In the genomic region with DNA sequence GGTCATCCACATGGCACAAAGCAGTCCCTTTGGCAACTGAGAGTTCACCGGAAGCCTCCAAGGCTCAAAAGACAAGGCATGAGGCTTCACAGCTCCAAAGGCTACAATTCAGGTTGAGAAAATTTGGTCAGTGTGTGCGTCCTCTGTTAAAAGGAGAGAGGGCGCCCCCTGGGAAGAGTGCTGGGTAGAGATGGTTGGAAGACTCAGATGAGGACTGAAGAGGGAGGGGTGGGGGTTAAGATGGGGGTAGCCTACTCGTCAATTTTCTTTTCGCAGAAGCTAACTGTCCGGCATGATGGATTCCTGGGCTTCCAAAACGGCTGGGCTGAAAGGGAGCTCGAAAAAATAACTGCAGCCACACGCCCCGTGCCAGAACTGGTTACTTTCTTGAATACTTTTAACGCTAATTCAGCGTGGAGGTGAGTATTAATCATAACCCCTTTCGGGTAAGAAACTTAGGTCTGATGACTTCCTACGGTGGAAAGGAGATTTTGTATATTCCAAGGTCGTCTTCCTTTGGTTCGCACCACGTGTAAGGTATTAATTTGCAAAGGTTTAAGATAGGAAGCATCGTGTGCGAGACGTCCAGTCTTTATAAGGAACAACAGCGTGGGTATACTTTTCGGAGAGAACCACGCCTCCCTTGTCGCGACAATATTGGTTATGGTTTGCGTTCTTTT, we compare ENCODE assay signal across 1 mouse cellular context.
A peak's percentile ranks its signal among the peaks of the same experiment; 100 is the strongest.
TF ChIP-seq lines count a peak whose summit lies in the region.

A gene (plus strand): TSS at position 178 of the 680 bp plus-strand sequence.

TF ChIP-seq in CH12.LX, 34 proteins besides CTCF, POLR2A, EP300 and RAD21 (continued from another document):
- peak; percentile 56 for TF ChIP-seq MXI1 (IDR thresholded peaks at IDR 0.05; ENCODE audit: low read depth, low read length)
- TF ChIP-seq MAX (IDR thresholded peaks at IDR 0.05; ENCODE audit: low read length) = peak; percentile 64
- TF ChIP-seq MEF2A (IDR thresholded peaks at IDR 0.05; ENCODE audit: borderline replicate concordance, low read depth, low read length) = 0 out of 2 replicates have a peak, but pooled peaks have one; percentile 32
- TF ChIP-seq NRF1 (IDR thresholded peaks at IDR 0.05; ENCODE audit: low read depth, low read length) = no peak
- no peak for TF ChIP-seq MAFK (IDR thresholded peaks at IDR 0.05; ENCODE audit: insufficient replicate concordance, low read length)
- TF ChIP-seq ZNF384 (IDR thresholded peaks at IDR 0.05; ENCODE audit: low read depth, low read length) = no peak
- no peak for TF ChIP-seq GABPA (IDR thresholded peaks at IDR 0.05; ENCODE audit: insufficient replicate concordance, low read depth, low read length)
- TF ChIP-seq CHD1 (IDR thresholded peaks at IDR 0.05; ENCODE audit: low read depth, low read length) = no peak; the same call in 1 of the 2 replicates
- peak; percentile 32; the same call in 1 of the 2 replicates for TF ChIP-seq ZC3H11A (IDR thresholded peaks at IDR 0.05; ENCODE audit: low read depth, low read length)
- TF ChIP-seq JUND (conservative IDR thresholded peaks at IDR 0.05; ENCODE audit: low read depth, low read length) = no peak
- TF ChIP-seq USF2 (conservative IDR thresholded peaks at IDR 0.05; ENCODE audit: low read depth, low read length) = no peak
- TF ChIP-seq JUN (IDR thresholded peaks at IDR 0.05; ENCODE audit: insufficient read depth, low read depth, low read length) = no peak
- peak; percentile 54 for TF ChIP-seq HCFC1 (IDR thresholded peaks at IDR 0.05; ENCODE audit: low read depth, low read length)
- peak; percentile 51 for TF ChIP-seq NELFE (IDR thresholded peaks at IDR 0.05; ENCODE audit: low read depth, low read length)
- TF ChIP-seq SMC3 (IDR thresholded peaks at IDR 0.05; ENCODE audit: low read depth, low read length) = peak; percentile 69
TF ChIP-seq in CH12.LX: peak in this region for 17.
